Comparison of ENCODE assay signal across 9 mouse cellular contexts in the genomic region with DNA sequence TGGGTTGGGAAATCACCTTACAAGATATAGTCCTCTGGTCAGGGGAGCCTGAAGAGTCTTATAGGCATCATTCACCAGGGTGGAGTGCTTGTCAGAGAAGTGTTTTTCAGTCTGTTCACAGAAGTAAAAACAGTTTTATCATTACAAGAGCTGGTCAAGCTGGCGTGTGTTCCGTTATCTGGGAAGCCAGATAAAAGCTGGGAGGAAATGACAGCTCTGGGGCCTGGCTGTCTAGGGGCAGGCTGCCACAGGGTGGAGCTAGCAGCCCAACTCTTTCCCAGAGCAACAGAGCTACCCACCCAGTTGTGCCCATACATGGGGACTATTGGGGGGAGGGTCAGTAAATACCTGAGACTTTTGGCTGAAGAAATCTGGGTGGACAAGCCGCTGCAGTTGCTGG. TPM values are rescaled to one million over a fixed set of nuclear protein-coding genes. Genes with fewer than 3 reads are reported as not detected.
DNase-seq lines count a peak whose midpoint lies in the region; ATAC-seq and TF ChIP-seq lines count a peak whose summit lies in the region.
"Had no signal": no experiment of that assay in that cellular context is flagged by ENCODE, and none has a peak within 500 bp of the region (broad histone marks: within the 10 kb centered on the region; RNA-seq: fewer than 3 reads in every experiment).

No protein-coding gene starts in this region.

- H3K9me3 ChIP-seq in heart, postnatal 0 days (replicated peaks; ENCODE audit: control insufficient read depth, low read length) = no peaks in the 10 kb centered on the region
- no peaks in the 10 kb centered on the region for H3K9me3 ChIP-seq in limb, embryonic 13.5 days
- H3K9me3 ChIP-seq: embryonic facial prominence, embryonic 13.5 days had no signal

- peak; percentile 21; the same call in 1 of the 2 replicates for ATAC-seq in heart, postnatal 0 days (ENCODE audit: insufficient read depth, low read depth)
- ATAC-seq in limb, embryonic 13.5 days (ENCODE audit: low FRiP score, low read depth) = no peak

- 0 out of 2 replicates have a peak, but pooled peaks cover 6% of the 10 kb centered on the region for H3K4me1 ChIP-seq in heart, postnatal 0 days (ENCODE audit: control insufficient read depth, insufficient read depth)
- H3K4me1 ChIP-seq in limb, embryonic 13.5 days = peaks cover 17% of the 10 kb centered on the region; the same call in 1 of the 2 replicates

- DNase-seq in kidney, adult 18-20 months = peak; percentile 50
- DNase-seq in kidney, adult 11 months = no peak
- DNase-seq in R1 (ENCODE audit: low read depth, low spot score) = peak; percentile 27
- peak; percentile 41 for DNase-seq in embryo, embryonic 11.5 days (ENCODE audit: low read depth, low spot score)
- DNase-seq in heart, postnatal 0 days (ENCODE audit: low spot score) = peak; percentile 64
- DNase-seq in ovary, postnatal 36 days (ENCODE audit: low spot score) = peak; percentile 52
- peak; percentile 35 to 63 for DNase-seq in urinary bladder, postnatal 4 days (ENCODE audit: low spot score in 2 of 2)

- peaks cover 14% of the 10 kb centered on the region for H3K36me3 ChIP-seq in heart, postnatal 0 days (replicated peaks; ENCODE audit: control insufficient read depth, insufficient read depth, low read length)
- H3K36me3 ChIP-seq in limb, embryonic 13.5 days = peaks cover 14% of the 10 kb centered on the region; the same call in 1 of the 2 replicates

- H3K4me2 ChIP-seq in heart, postnatal 0 days (ENCODE audit: low read depth, low read length) = peak overlapping the region; percentile 33
- 0 out of 2 replicates have a peak overlapping the region, but pooled peaks have one; percentile 1 for H3K4me2 ChIP-seq in limb, embryonic 13.5 days (replicated peaks)
- H3K4me2 ChIP-seq: embryonic facial prominence, embryonic 13.5 days had no signal

- no peak overlapping the region for H3K27ac ChIP-seq in heart, postnatal 0 days (ENCODE audit: low read depth)
- H3K27ac ChIP-seq in limb, embryonic 13.5 days = no peak overlapping the region
- H3K27ac ChIP-seq: embryonic facial prominence, embryonic 13.5 days had no signal

- TF ChIP-seq EP300 in heart, postnatal 0 days (IDR thresholded peaks at IDR 0.05; ENCODE audit: low read depth) = no peak

- TF ChIP-seq CTCF in heart, postnatal 0 days (IDR thresholded peaks at IDR 0.05; ENCODE audit: low read depth) = peak; percentile 79

- no peaks in the 10 kb centered on the region for H3K27me3 ChIP-seq in heart, postnatal 0 days (ENCODE audit: control insufficient read depth, insufficient read depth, low read length)
- H3K27me3 ChIP-seq in limb, embryonic 13.5 days = no peaks in the 10 kb centered on the region
- H3K27me3 ChIP-seq: embryonic facial prominence, embryonic 13.5 days had no signal

- H3K4me3 ChIP-seq in heart, postnatal 0 days (ENCODE audit: low read depth, low read length) = no peak overlapping the region
- H3K4me3 ChIP-seq in limb, embryonic 13.5 days = no peak overlapping the region
- H3K4me3 ChIP-seq: embryonic facial prominence, embryonic 13.5 days had no signal

- no peak overlapping the region for H3K9ac ChIP-seq in heart, postnatal 0 days (replicated peaks; ENCODE audit: low read depth, low read length)
- H3K9ac ChIP-seq in limb, embryonic 13.5 days = no peak overlapping the region
- H3K9ac ChIP-seq: embryonic facial prominence, embryonic 13.5 days had no signal

- WGBS in heart, postnatal 0 days = 0% methylated on average over 3 of the region's 3 CpGs
- 26% methylated on average over 3 of the region's 3 CpGs for WGBS in limb, embryonic 13.5 days

RNA-seq across cellular contexts. Expression of gene Hscb, which starts 3.6 kb away (rescaled TPM):
- total RNA-seq in heart, postnatal 0 days (2014; rRNA removed; ENCODE audit: low replicate concordance) = 23.0 and 42.1 TPM in 2 replicates
- 23.6 and 26.5 TPM in 2 replicates for polyA plus RNA-seq in heart, postnatal 0 days (2015; fragmentation: Nextera tagmentation; extraction: Ambion mirVana)
- polyA plus RNA-seq in limb, embryonic 13.5 days (2015; fragmentation: Nextera tagmentation; extraction: Ambion mirVana) = 26.5 and 30.1 TPM in 2 replicates

RNA-seq across cellular contexts. Expression of gene Chek2, which starts 3.8 kb away (rescaled TPM):
- total RNA-seq in heart, postnatal 0 days (2014; rRNA removed; ENCODE audit: low replicate concordance) = 2.5 and 4.8 TPM in 2 replicates
- 6.1 and 6.4 TPM in 2 replicates for polyA plus RNA-seq in heart, postnatal 0 days (2015; fragmentation: Nextera tagmentation; extraction: Ambion mirVana)
- 20.7 and 23.6 TPM in 2 replicates for polyA plus RNA-seq in limb, embryonic 13.5 days (2015; fragmentation: Nextera tagmentation; extraction: Ambion mirVana)

RNA-seq across cellular contexts. Expression of gene Ulk1, which starts 26.1 kb away (rescaled TPM):
- total RNA-seq in heart, postnatal 0 days (2014; rRNA removed; ENCODE audit: low replicate concordance) = 31.8 and 36.3 TPM in 2 replicates
- 9.8 TPM in 2 replicates for polyA plus RNA-seq in heart, postnatal 0 days (2015; fragmentation: Nextera tagmentation; extraction: Ambion mirVana)
- polyA plus RNA-seq in limb, embryonic 13.5 days (2015; fragmentation: Nextera tagmentation; extraction: Ambion mirVana) = 21.5 and 22.8 TPM in 2 replicates

RNA-seq across cellular contexts. Expression of gene Ttc28, which starts 43.6 kb away (rescaled TPM):
- total RNA-seq in heart, postnatal 0 days (2014; rRNA removed; ENCODE audit: low replicate concordance) = 12.3 and 14.2 TPM in 2 replicates
- polyA plus RNA-seq in heart, postnatal 0 days (2015; fragmentation: Nextera tagmentation; extraction: Ambion mirVana) = 3.7 and 4.6 TPM in 2 replicates
- polyA plus RNA-seq in limb, embryonic 13.5 days (2015; fragmentation: Nextera tagmentation; extraction: Ambion mirVana) = 17.6 and 18.0 TPM in 2 replicates

RNA-seq across cellular contexts. Expression of gene Pus1, which starts 55.5 kb away (rescaled TPM):
- 21.2 and 23.7 TPM in 2 replicates for total RNA-seq in heart, postnatal 0 days (2014; rRNA removed; ENCODE audit: low replicate concordance)
- polyA plus RNA-seq in heart, postnatal 0 days (2015; fragmentation: Nextera tagmentation; extraction: Ambion mirVana) = 20.5 and 23.4 TPM in 2 replicates
- 33.0 and 33.5 TPM in 2 replicates for polyA plus RNA-seq in limb, embryonic 13.5 days (2015; fragmentation: Nextera tagmentation; extraction: Ambion mirVana)
